Mouse (Mus musculus): ENCODE measurements around the gene Magea4. TPM values are rescaled to one million over a fixed set of nuclear protein-coding genes. Genes with fewer than 3 reads are reported as not detected.

Gene Magea4
- polyA plus RNA-seq (2012; fragmentation: generic; extraction: Trizol): not detected

DNA sequence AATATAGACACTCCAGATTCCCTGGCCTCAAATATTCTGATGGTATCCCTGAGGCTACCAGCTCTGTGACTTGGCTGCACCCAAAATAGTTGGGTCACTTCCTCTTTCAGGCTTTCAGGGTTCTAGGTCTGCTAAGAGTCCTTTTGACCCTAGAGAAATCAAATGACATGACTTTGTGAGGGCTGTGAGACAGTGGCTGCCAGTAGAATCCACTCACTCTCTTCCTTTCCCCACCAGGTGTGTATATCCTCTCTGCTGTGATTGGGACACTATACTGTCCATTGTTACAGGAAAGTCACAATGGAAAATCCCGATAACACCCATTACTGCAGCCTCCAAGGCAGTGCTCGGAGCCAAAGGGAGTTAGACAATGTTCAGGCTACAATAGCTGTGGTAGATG, at the start of gene Magea4:
Gene Magea4 (plus strand): TSS at position 301 of the 400 bp plus-strand sequence.

Other genes starting within 250 kb of the Magea4 start
- not detected for gene Fate1, start 249.0 kb upstream of the Magea4 start, polyA plus RNA-seq (2012; fragmentation: generic; extraction: Trizol)
- under 1 TPM in 1 of 2 experiments, not detected in 1; 0.02 TPM for gene Cnga2, start 230.2 kb upstream of the Magea4 start, polyA plus RNA-seq (2012; fragmentation: generic; extraction: Trizol)
- gene Gabre, start 52.8 kb downstream of the Magea4 start, polyA plus RNA-seq (2012; fragmentation: generic; extraction: Trizol): 1 to 10 TPM; 2.0 to 5.8 TPM
- gene Magea10, start 164.8 kb downstream of the Magea4 start, polyA plus RNA-seq (2012; fragmentation: generic; extraction: Trizol): not detected